Mouse (Mus musculus) kidney, adult 18-20 months (tissue): ENCODE data around the gene Cap2.

Experiments
- DNase-seq: peaks from one replicate; pipeline ENCODE4 v3.0.0; 2021

Cap2 gene

DNA sequence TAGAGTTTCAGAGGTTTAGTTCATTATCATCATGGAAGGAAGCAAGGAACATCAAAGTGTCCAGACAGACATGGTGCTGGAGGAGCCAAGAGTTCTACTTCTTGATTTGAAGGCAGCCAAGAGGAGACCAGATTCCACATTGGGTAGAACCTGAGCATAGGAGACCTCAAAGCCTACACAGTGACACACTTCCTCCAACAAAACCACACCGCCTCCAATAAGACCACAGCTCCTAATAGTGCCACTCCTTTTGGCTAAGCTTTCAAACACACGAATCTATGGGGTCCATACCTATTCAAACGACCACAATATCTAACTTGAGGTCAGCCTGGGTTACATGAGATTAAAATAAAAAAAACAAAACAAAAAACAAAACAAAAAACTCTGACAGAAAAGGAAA lies 25.0 kb downstream of the Cap2 start:
- no peak for DNase-seq

DNA sequence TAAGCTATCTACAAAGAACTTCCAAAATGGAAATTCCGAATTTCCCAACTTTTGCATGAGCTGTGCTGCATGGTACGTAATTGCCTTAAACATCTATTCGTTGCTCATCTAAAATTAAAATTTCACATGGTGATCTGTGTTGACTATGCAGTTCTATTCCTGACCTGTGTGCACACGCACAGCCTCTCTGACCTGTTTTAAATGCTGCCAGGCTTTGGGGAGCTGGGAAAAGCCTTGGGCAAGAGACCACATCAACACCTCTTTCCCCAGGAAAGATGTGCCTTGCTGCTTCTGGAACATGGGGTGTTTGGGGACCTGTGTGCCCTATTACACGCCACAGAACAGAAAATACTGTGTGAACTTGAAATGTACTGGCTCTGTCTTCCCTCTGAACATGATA lies 25.7 kb downstream of the Cap2 start:
- no peak for DNase-seq

DNA sequence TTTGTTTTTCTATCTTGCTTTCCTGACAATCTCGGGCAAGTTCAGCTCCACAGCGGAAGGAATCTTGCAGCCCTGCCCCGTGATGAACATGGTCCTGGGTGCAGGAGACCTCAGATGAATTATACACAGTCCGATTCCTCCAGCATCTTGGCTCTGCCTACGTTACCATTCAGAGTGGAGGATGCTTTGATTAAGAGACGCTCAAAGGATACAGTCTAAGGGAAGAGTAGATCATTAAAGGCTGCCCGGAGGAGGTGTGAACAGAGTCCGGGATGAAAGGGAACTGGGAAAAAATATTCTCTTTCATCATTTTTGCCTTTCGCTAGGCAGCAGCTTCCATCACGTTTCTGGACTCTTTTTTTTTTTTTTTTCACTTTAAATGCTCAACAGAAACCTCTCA lies 27.4 kb downstream of the Cap2 start:
- no peak for DNase-seq

- no peak for DNase-seq
Observed at GRCm38 (mm10) chr13:46530546-46530945, 28.9 kb downstream of the Cap2 start.

GRCm38 (mm10) chr13:46531676-46532075 lies 30.0 kb downstream of the Cap2 start:
- no peak for DNase-seq

GRCm38 (mm10) chr13:46532276-46532675 lies 30.6 kb downstream of the Cap2 start:
- no peak for DNase-seq

DNA sequence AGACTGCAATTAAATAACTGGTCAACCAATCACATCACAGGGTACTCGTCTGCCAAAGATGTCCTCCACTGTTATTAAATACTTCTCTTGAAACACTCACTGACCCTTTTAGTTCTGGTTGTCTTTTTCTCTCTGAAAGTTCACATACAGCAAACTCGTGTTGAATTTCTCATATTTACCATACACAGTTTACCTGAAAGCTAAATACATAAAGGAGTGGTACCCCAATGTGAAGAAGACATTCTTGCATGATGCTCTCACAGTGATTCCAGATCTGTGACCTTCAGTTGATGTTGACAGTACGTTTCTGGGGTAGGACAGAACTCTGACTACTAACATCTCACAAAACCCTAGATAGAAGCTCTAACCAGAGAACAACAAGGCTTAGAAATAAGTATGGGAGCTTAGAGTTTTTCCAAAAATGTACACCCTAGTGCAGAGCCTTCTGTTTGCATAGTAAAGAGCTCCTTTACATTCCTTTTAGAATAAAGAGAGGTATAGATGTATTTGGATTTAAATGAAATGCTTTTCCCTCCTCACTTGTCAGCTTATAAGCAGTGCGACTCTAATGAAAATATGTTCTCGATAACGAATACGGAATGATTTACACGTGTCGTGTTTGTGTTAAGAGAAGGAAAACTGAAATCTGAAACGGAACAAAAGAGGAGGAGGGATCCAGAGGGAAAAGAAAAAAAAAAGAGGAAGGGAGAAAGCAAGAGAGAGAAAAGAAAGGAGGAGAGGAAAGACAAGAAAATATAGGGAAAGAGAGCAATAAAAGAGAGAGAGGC lies 31.9 kb downstream of the Cap2 start:
- no peak for DNase-seq

GRCm38 (mm10) chr13:46534171-46534968 lies 32.7 kb downstream of the Cap2 start:
- no peak for DNase-seq

DNA sequence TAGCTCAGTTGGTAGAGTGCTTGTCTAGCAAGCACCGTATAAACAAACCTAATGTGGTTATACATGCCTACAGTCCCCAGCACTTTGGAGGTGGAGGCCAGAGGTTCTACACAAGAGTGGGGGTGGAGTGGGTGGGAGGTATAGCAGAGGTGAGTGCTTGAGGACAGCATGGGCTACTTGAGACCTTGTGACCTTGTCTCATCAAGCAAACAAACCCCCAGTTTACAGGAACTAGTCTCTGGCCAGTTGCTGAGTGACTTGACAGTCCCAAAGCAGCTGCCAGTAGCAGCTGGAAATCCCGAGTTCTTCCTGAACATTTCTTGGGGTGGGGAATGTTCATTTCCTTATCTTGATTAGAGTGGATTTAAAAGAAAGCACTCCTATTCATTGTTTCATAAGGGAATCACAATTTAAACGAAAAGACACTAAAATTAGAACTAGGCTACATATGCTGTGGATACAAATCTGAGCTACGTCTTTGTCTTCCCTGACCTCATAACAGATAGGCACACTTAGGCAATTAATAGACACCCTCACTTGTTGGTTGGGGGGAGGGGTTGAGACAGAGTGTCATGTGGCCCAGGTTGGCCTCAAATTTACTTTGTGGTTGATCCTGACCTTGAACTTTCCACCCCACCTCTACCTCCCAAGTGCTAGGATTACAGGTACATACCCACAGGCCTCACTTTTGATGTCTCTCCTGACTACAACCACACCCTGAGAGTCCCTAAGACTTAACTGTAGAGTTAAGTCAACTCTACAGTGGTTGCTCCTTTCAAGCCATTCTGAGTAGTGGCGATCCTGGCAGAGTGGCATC lies 33.5 kb downstream of the Cap2 start:
- no peak for DNase-seq

GRCm38 (mm10) chr13:46539284-46539683 lies 37.6 kb downstream of the Cap2 start:
- DNase-seq: no peak

GRCm38 (mm10) chr13:46540943-46541342 lies 39.3 kb downstream of the Cap2 start:
- DNase-seq: no peak

GRCm38 (mm10) chr13:46542782-46543181 lies 41.1 kb downstream of the Cap2 start:
- DNase-seq: no peak

DNA sequence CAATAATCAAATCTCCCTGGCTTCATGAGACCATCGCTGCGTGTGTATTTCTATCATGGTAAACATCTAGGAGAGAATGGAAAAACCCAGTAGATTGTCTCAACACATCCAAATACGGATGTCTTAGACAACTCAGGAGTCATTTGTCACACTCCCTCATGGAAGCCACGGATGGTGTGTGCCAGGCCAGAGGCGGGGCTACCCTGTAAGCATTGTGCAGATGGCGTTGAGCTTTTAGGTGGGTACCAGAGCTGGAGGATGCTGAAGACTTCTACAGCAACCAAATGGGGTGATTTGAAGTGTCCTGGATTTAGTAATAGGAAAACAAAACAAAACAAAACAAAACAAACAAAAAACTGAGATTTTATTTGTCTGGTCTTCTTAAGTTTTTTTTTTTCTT lies 43.0 kb downstream of the Cap2 start:
- DNase-seq: no peak

DNA sequence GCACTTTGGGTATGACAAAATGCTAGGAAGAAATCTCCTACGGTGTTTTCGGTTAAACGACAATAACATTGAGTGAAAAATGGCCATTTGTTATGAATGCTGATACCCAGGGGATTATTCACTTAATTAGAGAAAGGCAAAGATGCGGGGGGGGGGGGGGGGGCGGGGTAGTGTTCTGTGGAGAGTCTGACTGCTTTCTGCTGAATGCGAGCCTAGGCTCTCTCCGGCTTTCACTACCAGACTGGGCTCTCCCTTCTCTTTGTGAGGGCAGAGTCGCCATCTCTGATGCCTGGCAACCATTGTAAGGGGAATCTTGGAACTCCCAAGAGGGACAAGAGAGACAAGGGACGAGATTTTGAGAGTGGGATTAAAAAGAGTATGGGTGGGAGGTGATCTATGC lies 43.4 kb downstream of the Cap2 start:
- no peak for DNase-seq

DNA sequence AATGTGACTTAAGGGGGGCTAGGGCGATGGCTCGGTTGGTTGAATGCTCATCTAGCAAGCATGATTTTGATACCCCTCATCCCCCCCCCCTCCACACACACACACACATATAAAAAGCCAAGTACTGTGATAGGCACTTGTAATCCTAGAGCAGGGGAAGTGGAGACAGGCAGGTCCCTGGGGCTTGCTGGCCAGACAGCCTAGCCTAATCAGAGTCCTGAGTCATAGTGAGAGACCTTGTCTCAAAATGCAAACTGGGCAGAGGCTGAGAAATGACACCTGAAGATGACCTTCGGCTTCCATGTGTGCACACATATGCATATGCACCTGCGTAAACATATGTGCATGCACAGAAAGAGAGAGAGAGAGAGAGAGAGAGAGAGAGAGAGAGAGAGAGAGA lies 45.2 kb downstream of the Cap2 start:
- no peak for DNase-seq

DNA sequence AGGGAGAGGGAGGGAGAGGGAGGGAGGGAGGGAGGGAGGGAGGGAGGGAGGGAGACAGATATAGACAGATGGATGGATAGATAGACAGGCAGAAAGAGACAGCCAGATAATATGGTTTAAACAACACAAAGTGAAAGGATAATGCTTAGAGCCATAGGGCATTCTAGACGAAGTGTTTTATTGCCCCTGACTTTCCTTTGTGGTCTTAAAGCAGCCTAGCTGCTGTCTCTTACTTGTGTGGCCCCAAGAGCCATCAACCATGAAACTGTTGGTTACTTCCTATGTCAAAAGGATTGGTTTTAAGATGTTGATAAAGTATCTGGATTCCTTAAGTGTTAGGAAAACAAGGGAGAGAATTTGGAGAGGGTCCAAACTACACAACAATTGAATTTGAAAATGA lies 45.6 kb downstream of the Cap2 start:
- no peak for DNase-seq

DNA sequence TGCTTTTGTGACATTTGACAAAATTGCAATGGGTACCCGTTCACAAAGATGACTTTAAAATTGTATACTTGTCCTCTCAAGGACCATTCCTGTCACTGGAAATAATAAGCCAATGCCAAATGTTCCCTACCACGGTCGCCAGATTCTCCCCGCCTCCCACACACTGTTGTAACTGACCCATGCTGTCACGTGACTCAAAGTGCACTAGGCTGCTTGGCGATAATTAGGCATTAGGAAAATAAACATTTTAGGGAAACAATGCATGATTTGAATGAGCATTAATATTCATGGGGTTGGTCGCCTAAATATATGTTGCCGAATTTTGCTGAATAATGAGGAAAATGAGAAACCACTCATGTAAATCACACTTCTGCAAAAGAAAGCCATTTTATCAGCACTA lies 46.5 kb downstream of the Cap2 start:
- no peak for DNase-seq

GRCm38 (mm10) chr13:46548600-46549179 lies 47.0 kb downstream of the Cap2 start:
- no peak for DNase-seq

- no peak for DNase-seq
Observed at GRCm38 (mm10) chr13:46550627-46551026, 49.0 kb downstream of the Cap2 start.

- DNase-seq: no peak
Observed at GRCm38 (mm10) chr13:46554736-46555135, 53.1 kb downstream of the Cap2 start.

GRCm38 (mm10) chr13:46565913-46566312 lies 64.3 kb downstream of the Cap2 start:
- no peak for DNase-seq

DNA sequence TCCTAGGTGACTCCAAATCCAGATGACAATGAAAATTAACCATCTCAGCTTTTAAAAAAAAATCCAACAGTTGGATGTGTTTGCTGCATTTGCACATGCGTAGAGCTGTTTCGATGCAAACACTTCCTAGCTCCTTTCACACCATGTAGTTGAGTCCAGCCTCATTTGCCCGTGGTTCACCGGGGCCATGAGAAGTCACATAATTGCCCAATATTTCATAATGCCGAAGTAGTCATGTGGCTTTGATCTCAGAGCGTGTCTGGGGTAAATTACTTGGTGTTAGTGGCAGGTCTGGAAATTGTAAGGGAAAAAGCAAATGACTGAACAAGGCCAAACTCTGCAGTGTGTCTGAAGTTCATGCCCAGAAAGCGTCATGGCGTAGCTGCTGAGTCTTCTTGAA lies 67.8 kb downstream of the Cap2 start:
- DNase-seq: no peak

DNA sequence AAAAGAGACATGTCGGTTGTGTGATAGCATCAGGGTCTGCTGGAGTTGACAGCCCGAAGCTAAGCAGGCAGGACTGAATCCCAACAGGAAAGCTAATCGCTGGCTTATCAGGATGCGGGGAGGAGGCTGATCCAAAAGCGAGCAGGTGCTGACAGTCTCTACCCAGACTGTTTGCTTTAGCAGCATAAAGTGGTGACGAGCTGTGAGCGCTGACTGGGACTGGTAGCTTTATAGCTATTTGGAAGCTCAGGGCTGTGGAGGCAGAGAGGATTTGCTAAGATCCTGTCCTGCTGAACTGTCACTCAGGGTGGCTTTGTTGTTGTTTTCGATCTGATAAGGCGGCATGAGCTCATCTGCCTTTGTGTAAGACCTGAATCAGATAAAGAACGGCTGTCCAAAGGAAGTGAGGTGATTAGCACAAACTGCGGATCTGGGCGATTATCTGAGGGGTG lies 69.5 kb downstream of the Cap2 start:
- DNase-seq: no peak
